Mouse (Mus musculus) MEL (cell line): ENCODE data around the gene Ocel1. TPM values are rescaled to one million over a fixed set of nuclear protein-coding genes. Genes with fewer than 3 reads are reported as not detected.

Experiments
- DNase-seq: peaks from one replicate; pipeline ENCODE4 v3.0.0; 2011; ENCODE audit warnings: low read depth, low spot score
- H3K27ac ChIP-seq: 2 replicates; pipeline ENCODE4 v1.5.1; 2012; ENCODE audit warnings: low read depth, mild to moderate bottlenecking, control low read depth, low read length, moderate library complexity; ENCODE audit not compliant: control insufficient read depth
- H3K27me3 ChIP-seq, 2 experiments: fragments of 150-350 bp in 1 of 2; sonication (generic) in 1 of 2; 2 replicates each; pipeline ENCODE4 v1.6.1; 2012; ENCODE audit warnings: low read length in 2 of 2, mild to moderate bottlenecking in 2 of 2, improper control_type of control experiment in 1 of 2, moderate library complexity in 1 of 2; ENCODE audit not compliant: insufficient read depth in 2 of 2, control insufficient read depth in 1 of 2
- H3K36me3 ChIP-seq, 2 experiments: 2 replicates each; pipeline ENCODE4 v1.6.1; 2012 to 2014; ENCODE audit warnings: low read length in 2 of 2, improper control_type of control experiment in 1 of 2, inconsistent platforms in 1 of 2, mild to moderate bottlenecking in 1 of 2; ENCODE audit not compliant: insufficient read depth in 2 of 2, control insufficient read depth in 1 of 2
- H3K4me1 ChIP-seq, 2 experiments: fragments of 150-350 bp in 1 of 2; sonication (generic) in 1 of 2; 2 replicates each; pipeline ENCODE4 v1.6.1; 2012; ENCODE audit warnings: low read length in 2 of 2, improper control_type of control experiment in 1 of 2, mild to moderate bottlenecking in 1 of 2; ENCODE audit not compliant: insufficient read depth in 2 of 2, control insufficient read depth in 1 of 2
- H3K4me3 ChIP-seq, 2 experiments: fragments of 150-350 bp in 1 of 2; sonication (generic) in 1 of 2; 2 replicates each; pipeline ENCODE4 v1.5.1; 2012; ENCODE audit warnings: low read depth in 2 of 2, low read length in 2 of 2, mild to moderate bottlenecking in 2 of 2, moderate library complexity in 2 of 2, control low read depth in 1 of 2, improper control_type of control experiment in 1 of 2; ENCODE audit not compliant: control insufficient read depth in 1 of 2, insufficient read depth in 1 of 2
- H3K79me2 ChIP-seq: 2 replicates; pipeline ENCODE4 v1.6.1; 2012; ENCODE audit warnings: mild to moderate bottlenecking, low read length, moderate library complexity; ENCODE audit not compliant: control insufficient read depth, poor library complexity, insufficient read depth
- H3K9ac ChIP-seq: 2 replicates; pipeline ENCODE4 v1.6.1; 2012; ENCODE audit warnings: low read depth, mild to moderate bottlenecking, control low read depth, low read length, moderate library complexity; ENCODE audit not compliant: control insufficient read depth, poor library complexity, severe bottlenecking
- H3K9me3 ChIP-seq: fragments of 150-350 bp; sonication (generic); replicated peaks from 2 replicates; pipeline ENCODE4 v1.6.1; 2012; ENCODE audit warnings: mild to moderate bottlenecking, low read length, improper control_type of control experiment, moderate library complexity; ENCODE audit not compliant: insufficient read depth
- BHLHE40 ChIP-seq: IDR thresholded peaks from 2 replicates; pipeline ENCODE4 v1.6.1; 2012; ENCODE audit warnings: low read depth, mild to moderate bottlenecking, inconsistent platforms, low read length, improper control_type of control experiment, borderline replicate concordance
- CHD1 ChIP-seq: IDR thresholded peaks from 2 replicates; pipeline ENCODE4 v1.6.1; 2012; ENCODE audit warnings: low read depth, mild to moderate bottlenecking, inconsistent platforms, low read length, improper control_type of control experiment
- CHD2 ChIP-seq: IDR thresholded peaks from 2 replicates; pipeline ENCODE4 v1.6.1; 2011; ENCODE audit warnings: low read length, improper control_type of control experiment
- CTCF ChIP-seq, 3 experiments: IDR thresholded peaks in 2 of 3; conservative IDR thresholded peaks in 1 of 3; 2 replicates each; pipeline ENCODE4 v1.5.1; 2011 to 2012; ENCODE audit warnings: low read length in 3 of 3, low read depth in 2 of 3, mild to moderate bottlenecking in 2 of 3, improper control_type of control experiment in 1 of 3, inconsistent platforms in 1 of 3, mixed read lengths in 1 of 3, moderate library complexity in 1 of 3; ENCODE audit not compliant: control insufficient read depth in 1 of 3, insufficient read depth in 1 of 3, poor library complexity in 1 of 3, severe bottlenecking in 1 of 3
- E2F4 ChIP-seq: IDR thresholded peaks from 2 replicates; pipeline ENCODE4 v1.6.1; 2011; ENCODE audit warnings: low read depth, low read length, improper control_type of control experiment, borderline replicate concordance
- ELF1 ChIP-seq: IDR thresholded peaks from 2 replicates; pipeline ENCODE4 v1.6.1; 2014; ENCODE audit warnings: low read depth, mild to moderate bottlenecking, inconsistent platforms, low read length, improper control_type of control experiment, moderate library complexity
- EP300 ChIP-seq, 2 experiments: IDR thresholded peaks; 2 replicates each; pipeline ENCODE4 v1.6.1; 2011; ENCODE audit warnings: improper control_type of control experiment in 2 of 2, low read length in 2 of 2, low read depth in 1 of 2, mild to moderate bottlenecking in 1 of 2
- GABPA ChIP-seq: IDR thresholded peaks from 2 replicates; pipeline ENCODE4 v1.6.1; 2012; ENCODE audit warnings: low read depth, mild to moderate bottlenecking, inconsistent platforms, low read length, improper control_type of control experiment, moderate library complexity
- GATA1 ChIP-seq: IDR thresholded peaks from 2 replicates; pipeline ENCODE4 v1.6.1; 2011; ENCODE audit warnings: low read depth, low read length, improper control_type of control experiment
- HCFC1 ChIP-seq: IDR thresholded peaks from 2 replicates; pipeline ENCODE4 v1.6.1; 2012; ENCODE audit warnings: low read depth, mild to moderate bottlenecking, inconsistent platforms, low read length, improper control_type of control experiment, moderate library complexity
- JUND ChIP-seq: IDR thresholded peaks from 2 replicates; pipeline ENCODE4 v1.6.1; 2011; ENCODE audit warnings: low read depth, mild to moderate bottlenecking, improper control_type of control experiment, low read length
- KAT2A ChIP-seq: conservative IDR thresholded peaks from 2 replicates; pipeline ENCODE4 v1.6.1; 2012; ENCODE audit warnings: low read depth, low read length, improper control_type of control experiment, inconsistent platforms
- MAFK ChIP-seq: IDR thresholded peaks from 2 replicates; pipeline ENCODE4 v1.6.1; 2011; ENCODE audit warnings: low read depth, mild to moderate bottlenecking, low read length, improper control_type of control experiment, borderline replicate concordance
- MAX ChIP-seq: IDR thresholded peaks from 2 replicates; pipeline ENCODE4 v1.6.1; 2011; ENCODE audit warnings: low read length, improper control_type of control experiment
- MAZ ChIP-seq: IDR thresholded peaks from 2 replicates; pipeline ENCODE4 v1.6.1; 2012; ENCODE audit warnings: low read depth, mild to moderate bottlenecking, inconsistent platforms, low read length, improper control_type of control experiment
- MYC ChIP-seq: IDR thresholded peaks from 2 replicates; pipeline ENCODE4 v1.6.1; 2011; ENCODE audit warnings: low read depth, mild to moderate bottlenecking, low read length, improper control_type of control experiment, moderate library complexity
- NELFE ChIP-seq: IDR thresholded peaks from 2 replicates; pipeline ENCODE4 v1.6.1; 2011; ENCODE audit warnings: low read depth, low read length, improper control_type of control experiment
- NRF1 ChIP-seq: IDR thresholded peaks from 2 replicates; pipeline ENCODE4 v1.6.1; 2014; ENCODE audit warnings: low read depth, mild to moderate bottlenecking, inconsistent platforms, low read length, improper control_type of control experiment, moderate library complexity; ENCODE audit not compliant: poor library complexity, insufficient read depth, severe bottlenecking
- POLR2A ChIP-seq, 2 experiments: IDR thresholded peaks; 2 replicates each; pipeline ENCODE4 v1.6.1; 2011 to 2012; ENCODE audit warnings: low read length in 2 of 2, mild to moderate bottlenecking in 2 of 2, control low read depth in 1 of 2, improper control_type of control experiment in 1 of 2, low read depth in 1 of 2, moderate library complexity in 1 of 2; ENCODE audit not compliant: control insufficient read depth in 1 of 2, insufficient read depth in 1 of 2, poor library complexity in 1 of 2
- POLR2AphosphoS2 ChIP-seq: IDR thresholded peaks from 2 replicates; pipeline ENCODE4 v1.6.1; 2011; ENCODE audit warnings: low read length, improper control_type of control experiment
- RAD21 ChIP-seq: IDR thresholded peaks from 2 replicates; pipeline ENCODE4 v1.6.1; 2011; ENCODE audit warnings: mild to moderate bottlenecking, low read depth, low read length, improper control_type of control experiment
- SIN3A ChIP-seq: IDR thresholded peaks from 2 replicates; pipeline ENCODE4 v1.6.1; 2012; ENCODE audit warnings: low read length, improper control_type of control experiment, inconsistent platforms
- SMC3 ChIP-seq: IDR thresholded peaks from 2 replicates; pipeline ENCODE4 v1.6.1; 2011; ENCODE audit warnings: low read depth, low read length, improper control_type of control experiment
- TAL1 ChIP-seq: IDR thresholded peaks from 2 replicates; pipeline ENCODE4 v1.6.1; 2012; ENCODE audit warnings: mild to moderate bottlenecking, inconsistent platforms, low read length, moderate library complexity, mixed read lengths
- TBP ChIP-seq: IDR thresholded peaks from 2 replicates; pipeline ENCODE4 v1.8.0; 2011; ENCODE audit warnings: low read depth, low read length, improper control_type of control experiment
- TCF12 ChIP-seq: IDR thresholded peaks from 2 replicates; pipeline ENCODE4 v1.6.1; 2014; ENCODE audit warnings: low read depth, mild to moderate bottlenecking, inconsistent platforms, low read length, improper control_type of control experiment, moderate library complexity
- UBTF ChIP-seq: IDR thresholded peaks from 2 replicates; pipeline ENCODE4 v1.6.1; 2012; ENCODE audit warnings: low read depth, mild to moderate bottlenecking, inconsistent platforms, low read length, improper control_type of control experiment, moderate library complexity, borderline replicate concordance; ENCODE audit not compliant: insufficient read depth
- USF1 ChIP-seq: IDR thresholded peaks from 2 replicates; pipeline ENCODE4 v1.6.1; 2014; ENCODE audit warnings: low read depth, mild to moderate bottlenecking, inconsistent platforms, low read length, improper control_type of control experiment, moderate library complexity
- ZMIZ1 ChIP-seq: IDR thresholded peaks from 2 replicates; pipeline ENCODE4 v1.6.1; 2012; ENCODE audit warnings: low read depth, mild to moderate bottlenecking, inconsistent platforms, low read length, improper control_type of control experiment, moderate library complexity
- ZNF384 ChIP-seq: IDR thresholded peaks from 2 replicates; pipeline ENCODE4 v1.6.1; 2012; ENCODE audit warnings: low read depth, mild to moderate bottlenecking, inconsistent platforms, low read length, improper control_type of control experiment
- polyA plus RNA-seq, 2 experiments: library from polyadenylated mRNA; stranded (reverse) in 1 of 2; unstranded in 1 of 2; fragments of >175 nt in 1 of 2; fragments of >200 nt in 1 of 2; gene quantifications; 2 replicates each; pipeline versions ENCODE4 v1.2.1 to v1.2.4; 2012; ENCODE audit warnings: low replicate concordance in 2 of 2, low read depth in 1 of 2; ENCODE audit not compliant: insufficient read length in 2 of 2, insufficient read depth in 1 of 2, missing spikeins in 1 of 2
- total RNA-seq: library from RNA; depleted of rRNA; stranded (reverse); fragments of 300-350 nt; gene quantifications from 2 replicates; pipeline ENCODE4 v1.2.3, GENCODE M21; 2012

Ocel1 gene
- total and polyA plus RNA-seq, 3 experiments = 16.2 to 18.3 TPM; not detected in 1

DNA sequence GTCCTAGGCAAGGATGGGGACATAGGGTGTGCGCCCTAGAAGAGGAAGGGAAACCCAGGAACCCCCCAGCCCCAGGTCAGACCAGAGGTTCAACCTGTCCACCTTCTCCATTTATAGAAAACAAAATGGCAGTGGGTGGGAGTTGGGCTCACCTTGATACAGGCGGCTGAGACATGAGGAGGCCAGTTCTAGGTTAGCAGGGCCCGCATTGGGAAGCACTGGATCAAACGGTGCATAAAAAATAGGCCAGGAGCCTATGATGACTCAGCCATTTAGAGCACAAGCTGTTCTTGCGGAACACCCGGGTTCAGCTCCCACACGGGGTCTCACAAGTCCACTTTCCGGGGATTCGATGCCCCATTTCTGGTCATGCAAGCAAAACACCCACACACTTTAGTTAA lies 33.9 kb downstream of the Ocel1 start:
- Histone ChIP-seq H3K4me3 (peak overlapping the region; percentile 74 to 82), H3K79me2 (peaks cover 26% of the 10 kb centered on the region), H3K9me3 (no peaks in the 10 kb centered on the region), H3K27me3 (no peaks in the 10 kb centered on the region), H3K4me1 (peaks cover 0 to 18% of the 10 kb centered on the region in 2 experiments; a peak in 2 of 4 replicates), H3K36me3 (peaks cover 0 to 11% of the 10 kb centered on the region in 2 experiments; a peak in 2 of 4 replicates), H3K27ac (peak overlapping the region; percentile 57), H3K9ac (peak overlapping the region; percentile 81)
- TF ChIP-seq GABPA (no peak), BHLHE40 (no peak), JUND (no peak), USF1 (no peak), HCFC1 (no peak), CHD1 (0 out of 2 replicates have a peak, but pooled peaks have one; percentile 43)
- peak; percentile 76 for DNase-seq

- DNase-seq = peak; percentile 97
- H3K4me3 ChIP-seq = peak within 1 kb of the TSS; percentile 77 to 82
- peak within 1 kb of the TSS; percentile 84 for H3K9ac ChIP-seq
- peaks cover 26% of the 10 kb centered on the region for H3K79me2 ChIP-seq
- H3K27me3 ChIP-seq = no peaks in the 10 kb centered on the region
- peaks cover 0 to 11% of the 10 kb centered on the region in 2 experiments; a peak in 2 of 4 replicates for H3K36me3 ChIP-seq
- peaks cover 0 to 18% of the 10 kb centered on the region in 2 experiments; a peak in 2 of 4 replicates for H3K4me1 ChIP-seq
- H3K27ac ChIP-seq = peak within 1 kb of the TSS; percentile 57
- no peaks in the 10 kb centered on the region for H3K9me3 ChIP-seq
- TF ChIP-seq E2F4 (peak; percentile 91; the same call in 1 of the 2 replicates), NELFE (peak; percentile 98), ZNF384 (no peak), USF1 (no peak), UBTF (0 out of 2 replicates have a peak, but pooled peaks have one; percentile 31), EP300 (IDR thresholded peaks at IDR 0.05; ENCODE audit: low read depth in 1 of 2, low read length in 2 of 2) (no peak), POLR2A (IDR thresholded peaks at IDR 0.05; ENCODE audit: control insufficient read depth in 1 of 2, insufficient read depth in 1 of 2, low read depth in 1 of 2, low read length in 2 of 2, poor library complexity in 1 of 2) (peak; percentile 84 to 98; a peak in 3 of 4 replicates), NRF1 (peak; percentile 89), TBP (peak; percentile 95), MYC (peak; percentile 96), MAX (peak; percentile 85), CHD2 (no peak), SIN3A (peak; percentile 85), RAD21 (no peak), SMC3 (peak; percentile 20), ELF1 (no peak), MAFK (no peak), ZMIZ1 (peak; percentile 97), CHD1 (0 out of 2 replicates have a peak, but pooled peaks have one; percentile 14), MAZ (no peak), GATA1 (no peak), BHLHE40 (peak; percentile 45; the same call in 1 of the 2 replicates), CTCF (IDR thresholded peaks at IDR 0.05 in 2 of 3, conservative IDR thresholded peaks at IDR 0.05 in 1 of 3; ENCODE audit: control insufficient read depth in 1 of 3, insufficient read depth in 1 of 3, low read depth in 2 of 3, low read length in 3 of 3, poor library complexity in 1 of 3, severe bottlenecking in 1 of 3) (peak; percentile 9 to 26 (median 20); a peak in 3 of 6 replicates), KAT2A (no peak; the same call in 1 of the 2 replicates), TAL1 (no peak), TCF12 (no peak), POLR2AphosphoS2 (peak; percentile 97)
Measured at GRCm38 (mm10) chr8:71405401-71406098, 34.5 kb downstream of the Ocel1 start, which contains the start of gene Ankle1. Ankle1 (plus strand) TSS chr8:71406010.
